Mouse (Mus musculus) gastrocnemius, adult 2 months (tissue): ENCODE measurements around the gene Aqp1. TPM values are rescaled to one million over a fixed set of nuclear protein-coding genes. Genes with fewer than 3 reads are reported as not detected.

Experiments
- DNase-seq: peaks from one replicate; pipeline ENCODE4 v3.0.0; 2022
- H3K27ac ChIP-seq: fragments of 200-600 bp; 2 replicates; pipeline ENCODE4 v1.8.1; 2022; ENCODE audit warnings: mild to moderate bottlenecking
- H3K4me3 ChIP-seq: fragments of 200-600 bp; 2 replicates; pipeline ENCODE4 v1.8.1; 2022; ENCODE audit warnings: mild to moderate bottlenecking, moderate library complexity
- CTCF ChIP-seq: fragments of 200-600 bp; IDR thresholded peaks from 2 replicates; pipeline ENCODE4 v1.8.1; 2022; ENCODE audit warnings: antibody characterized with exemption, mild to moderate bottlenecking, moderate library complexity
- intact Hi-C: fragments of 180-260 bp; cut with DNase I; formaldehyde crosslinking; loops from one replicate; pipeline ENCODE4 v1.15.1; 2025
- total RNA-seq, 2 experiments: library from RNA; stranded (reverse); gene quantifications; 2 replicates each; pipeline ENCODE4 v1.2.3; 2021

The Aqp1 gene
- total RNA-seq, 2 experiments from 2014 or later, result 251 to 256 TPM

- no peak for TF ChIP-seq CTCF
- Histone ChIP-seq H3K27ac (no peak overlapping the region), H3K4me3 (no peak overlapping the region)
- no peak for DNase-seq
- intact Hi-C loops, result no loop called here
These were observed 15.3 kb upstream of the Aqp1 start for GRCm38 (mm10) chr6:55320894-55321293.

DNA sequence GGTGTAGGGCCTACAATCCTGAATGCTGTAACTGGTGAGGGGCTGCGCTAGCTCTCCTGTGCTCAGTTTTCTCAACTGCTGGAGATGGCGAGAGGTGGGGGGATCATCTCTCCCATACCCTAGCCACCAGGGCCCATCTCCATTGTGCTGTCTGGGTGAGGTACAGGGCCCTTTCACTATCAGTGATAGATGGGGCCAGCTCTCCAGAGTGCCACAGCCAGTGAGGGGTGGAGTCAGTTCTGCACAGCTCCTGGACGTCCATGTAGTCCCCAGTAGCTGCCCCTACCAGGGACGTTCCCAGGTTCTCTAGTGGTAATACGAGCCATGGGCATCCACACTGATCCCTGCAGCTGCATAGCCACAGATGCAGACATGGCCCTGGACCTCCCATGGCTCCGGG lies 14.7 kb upstream of the Aqp1 start:
- intact Hi-C loops, result no loop called here
- TF ChIP-seq CTCF, result no peak
- Histone ChIP-seq H3K4me3 (no peak overlapping the region), H3K27ac (no peak overlapping the region)
- no peak for DNase-seq

- intact Hi-C loops, result no loop called here
- no peak for TF ChIP-seq CTCF
These were observed 13.3 kb upstream of the Aqp1 start for GRCm38 (mm10) chr6:55322980-55323379.

DNA sequence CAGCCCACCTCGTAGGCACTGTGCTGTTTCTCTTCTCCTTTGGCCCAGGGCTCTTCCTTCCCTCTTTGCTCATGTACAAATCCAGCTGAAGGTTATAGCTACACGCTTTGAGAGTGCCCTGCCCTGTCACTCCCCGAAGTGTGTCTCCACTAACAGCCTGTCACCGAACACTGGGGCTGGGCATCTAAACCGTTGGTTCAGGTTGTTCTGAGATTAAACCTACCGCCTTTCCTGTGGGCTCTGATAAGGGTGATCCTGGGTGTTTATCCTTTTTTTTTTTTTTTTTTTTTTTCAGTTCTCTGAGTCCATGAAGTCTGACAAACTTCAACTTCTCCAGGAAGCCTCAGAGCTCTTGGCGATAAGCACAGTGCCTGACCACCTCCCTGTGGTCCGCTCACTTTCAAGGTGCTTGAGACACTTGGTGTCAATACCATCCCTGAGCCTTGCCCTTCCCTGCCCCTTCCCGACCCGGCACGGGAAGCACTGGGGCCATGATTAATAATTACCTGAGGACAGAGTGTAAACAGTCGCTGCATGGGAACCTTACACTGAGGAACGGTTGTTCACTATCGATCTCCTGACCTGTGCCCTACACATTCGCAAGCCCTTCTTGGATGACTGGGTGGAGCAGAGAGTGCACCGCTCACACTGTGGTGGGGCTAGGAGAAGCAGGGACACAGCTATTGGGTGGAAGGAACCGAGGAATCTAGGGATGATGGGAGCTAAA lies 12.2 kb upstream of the Aqp1 start:
- Histone ChIP-seq H3K4me3 (no peak overlapping the region), H3K27ac (no peak overlapping the region)
- TF ChIP-seq CTCF, result no peak
- intact Hi-C loops, result no loop called here
- DNase-seq, result no peak

More at GRCm38 (mm10) chr6:55322980-55323379, 13.3 kb upstream of the Aqp1 start:
- no peak overlapping the region for H3K27ac ChIP-seq
- no peak overlapping the region for H3K4me3 ChIP-seq
- DNase-seq, result no peak

- no peak for DNase-seq
- 0 out of 2 replicates have a peak overlapping the region, but pooled peaks have one; percentile 80 for H3K27ac ChIP-seq
- intact Hi-C loops, result no loop called here
- no peak overlapping the region for H3K4me3 ChIP-seq
- peak; percentile 46 for TF ChIP-seq CTCF
These were observed 11.4 kb upstream of the Aqp1 start for GRCm38 (mm10) chr6:55324785-55325184.

DNA sequence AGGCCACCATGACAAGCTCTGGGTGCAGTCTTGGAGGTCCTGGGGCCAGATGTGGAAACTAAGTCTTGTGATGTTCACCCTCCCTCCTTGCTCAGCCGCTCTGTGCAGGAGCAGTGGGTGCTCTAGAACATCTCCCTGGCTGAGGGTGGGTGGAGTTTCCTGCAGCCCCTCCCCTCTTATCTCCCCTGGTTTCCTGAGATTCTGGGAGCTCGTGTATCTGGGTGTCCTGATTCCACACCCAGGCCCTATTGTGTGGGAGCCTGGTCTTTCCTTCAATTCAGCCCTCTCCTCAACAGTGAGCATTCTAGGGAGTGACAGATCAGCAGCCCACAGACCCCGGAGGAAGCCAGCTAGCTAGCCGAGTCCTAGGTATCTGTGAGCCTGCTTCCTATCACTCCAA lies 9.9 kb upstream of the Aqp1 start:
- TF ChIP-seq CTCF, result no peak
- Histone ChIP-seq H3K4me3 (peak overlapping the region; percentile 47), H3K27ac (peak overlapping the region; percentile 80)
- DNase-seq, result peak; percentile 39
- intact Hi-C loops, result no loop called here

- H3K27ac ChIP-seq, result peak overlapping the region; percentile 80
- intact Hi-C loops, result no loop called here
- no peak for DNase-seq
- no peak for TF ChIP-seq CTCF
- peak overlapping the region; percentile 47; the same call in 1 of the 2 replicates for H3K4me3 ChIP-seq
These were observed 8.9 kb upstream of the Aqp1 start for GRCm38 (mm10) chr6:55327326-55327725.

DNA sequence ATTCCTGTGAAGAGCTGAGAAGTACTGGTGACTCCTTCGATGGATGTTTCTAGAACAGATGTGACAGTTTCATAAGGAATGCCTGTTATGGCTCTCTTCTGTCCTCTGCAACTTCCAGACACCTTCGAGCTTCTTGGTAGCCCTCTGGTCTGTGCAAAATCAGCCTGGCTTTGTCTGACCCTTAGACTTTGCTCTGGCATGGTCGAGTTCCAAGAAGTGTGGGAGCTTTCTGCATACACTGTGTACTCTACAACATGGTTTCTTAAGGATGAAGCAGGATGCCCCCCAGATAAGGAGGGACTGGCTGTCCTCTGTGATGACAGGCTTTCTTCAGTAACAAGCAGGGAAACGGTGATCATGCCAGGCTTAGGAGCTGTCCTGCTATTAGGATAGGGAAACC lies 8.1 kb upstream of the Aqp1 start:
- Histone ChIP-seq H3K27ac (peak overlapping the region; percentile 80; the same call in 1 of the 2 replicates), H3K4me3 (no peak overlapping the region)
- TF ChIP-seq CTCF, result no peak
- intact Hi-C loops, result no loop called here
- no peak for DNase-seq

DNA sequence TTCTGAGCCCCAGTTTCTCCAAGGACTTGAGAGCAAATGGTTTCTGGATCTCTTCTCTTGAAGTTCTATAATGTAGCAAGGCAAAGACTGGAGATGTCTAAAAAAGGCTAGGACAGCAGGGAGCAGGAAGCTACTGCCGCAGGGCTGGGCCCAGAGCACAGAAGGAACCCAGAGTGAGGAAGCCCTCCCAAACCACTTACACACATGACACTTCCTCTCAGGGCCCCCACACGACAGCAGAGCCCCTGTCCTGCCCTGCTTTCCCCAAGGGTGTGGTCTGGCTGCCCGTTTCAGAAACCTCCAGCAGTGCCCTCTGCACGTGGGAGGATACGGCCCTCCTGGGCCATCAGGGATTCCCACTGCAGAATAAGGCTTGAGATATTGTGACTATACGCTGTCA lies 4.9 kb upstream of the Aqp1 start:
- peak overlapping the region; percentile 80 for H3K27ac ChIP-seq
- peak; percentile 36 for DNase-seq
- no peak for TF ChIP-seq CTCF
- H3K4me3 ChIP-seq, result peak overlapping the region; percentile 45
- intact Hi-C loops, result loop anchor here (5.0 kb wide), 1 partner anchor 89 kb away; no protein-coding TSS in a partner anchor

DNA sequence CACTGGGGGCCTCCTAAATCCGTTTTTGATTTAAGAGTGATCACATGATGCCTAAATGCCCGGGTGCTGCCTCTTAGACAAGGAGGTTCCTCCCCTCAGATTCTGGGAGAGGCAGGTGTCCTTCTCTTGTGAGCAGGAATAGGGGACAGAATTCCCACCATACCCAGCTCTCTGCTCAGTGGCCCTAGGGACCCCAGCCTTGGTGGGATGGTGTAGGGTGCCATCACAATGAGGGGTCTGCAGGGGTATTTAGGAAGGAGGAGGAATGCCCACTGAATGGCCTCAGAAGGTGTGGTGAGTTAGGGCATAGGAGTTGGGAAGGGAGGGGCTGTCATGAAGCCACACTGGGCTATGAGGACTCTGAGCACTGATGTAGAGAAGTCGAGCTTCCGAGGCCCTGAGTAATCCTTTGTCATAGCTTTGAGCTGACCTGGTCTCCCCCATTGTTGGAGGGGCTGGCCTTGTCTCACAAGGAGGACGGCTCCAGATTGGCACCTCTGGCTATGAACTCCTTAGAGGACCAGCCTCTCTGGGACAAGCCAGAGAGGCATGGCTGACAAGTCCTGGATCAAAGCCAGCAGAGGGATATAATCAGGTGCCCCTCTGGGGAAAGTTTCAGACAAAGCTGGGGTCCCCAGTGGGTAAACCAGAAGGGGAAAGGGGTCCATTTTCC lies 4.0 kb upstream of the Aqp1 start:
- intact Hi-C loops, result loop anchor here (5.0 kb wide), 1 partner anchor 90 kb away; no protein-coding TSS in a partner anchor
- no peak for DNase-seq
- TF ChIP-seq CTCF, result no peak
- H3K27ac ChIP-seq, result peak overlapping the region; percentile 80
- peak overlapping the region; percentile 45 for H3K4me3 ChIP-seq

- intact Hi-C loops, result loop anchor here (5.0 kb wide), 1 partner anchor 90 kb away; no protein-coding TSS in a partner anchor
- H3K27ac ChIP-seq, result peak overlapping the region; percentile 80
- no peak for TF ChIP-seq CTCF
- no peak overlapping the region; the same call in 1 of the 2 replicates for H3K4me3 ChIP-seq
- DNase-seq, result no peak
These were observed 3.5 kb upstream of the Aqp1 start for GRCm38 (mm10) chr6:55332773-55333109.

DNA sequence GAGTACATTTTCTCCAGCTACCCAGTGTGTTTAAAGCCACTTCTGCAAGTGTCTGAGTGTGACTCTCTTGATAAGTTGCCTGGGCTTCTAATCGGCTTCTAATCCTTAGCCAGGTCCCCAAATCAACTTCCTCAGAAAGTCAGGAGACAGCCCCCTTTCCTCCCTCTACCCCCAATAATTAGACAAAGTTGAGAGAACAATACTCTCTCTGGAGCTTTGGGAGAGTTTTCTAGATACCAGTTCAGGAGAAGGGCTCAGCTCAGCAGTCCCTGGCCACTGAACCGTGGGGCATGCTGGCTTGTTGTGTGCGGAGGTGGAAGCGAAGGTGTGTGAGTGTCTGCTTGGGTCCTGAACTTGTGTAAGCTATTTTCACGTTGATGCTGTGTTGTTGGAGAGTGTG lies 1.0 kb downstream of the Aqp1 start:
- no peak for TF ChIP-seq CTCF
- Histone ChIP-seq H3K4me3 (peak overlapping the region; percentile 70), H3K27ac (peak overlapping the region; percentile 87)
- no peak for DNase-seq
- intact Hi-C loops, result no loop called here

DNA sequence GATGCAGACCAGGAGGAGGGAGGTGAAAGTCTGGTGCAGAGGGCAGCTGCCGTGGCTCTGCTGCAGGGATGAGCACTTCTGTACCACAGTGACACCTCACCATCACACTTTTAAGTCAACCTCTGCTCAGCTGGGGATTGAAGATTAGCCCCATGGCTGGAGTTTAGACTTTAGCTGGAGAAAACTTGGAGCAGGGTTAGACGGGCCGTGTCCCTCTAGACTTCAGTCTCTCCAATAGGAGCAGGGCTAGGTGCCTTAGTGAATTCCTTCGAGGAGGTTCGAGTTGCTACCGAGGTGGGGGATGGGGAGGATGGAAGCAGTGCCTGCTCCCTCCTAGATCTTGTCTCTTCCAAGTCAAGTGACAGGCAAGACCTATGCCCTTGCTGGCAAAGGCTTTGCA lies 1.8 kb downstream of the Aqp1 start:
- no peak for DNase-seq
- Histone ChIP-seq H3K4me3 (peak overlapping the region; percentile 70), H3K27ac (peak overlapping the region; percentile 87)
- intact Hi-C loops, result no loop called here
- TF ChIP-seq CTCF, result no peak
